Comparison of ENCODE assay signal across 13 mouse cellular contexts in genomic region chr6:83131469-83132034, GRCm38 (mm10). TPM values are rescaled to one million over a fixed set of nuclear protein-coding genes. Genes with fewer than 3 reads are reported as not detected.
DNase-seq lines count a peak whose midpoint lies in the region; ATAC-seq and TF ChIP-seq lines count a peak whose summit lies in the region.
"Had no signal": no experiment of that assay in that cellular context is flagged by ENCODE, and none has a peak within 500 bp of the region (broad histone marks: within the 10 kb centered on the region; RNA-seq: fewer than 3 reads in every experiment).

No protein-coding gene starts in this region.

- peaks cover 14% of the 10 kb centered on the region; the same call in 1 of the 2 replicates for H3K4me1 ChIP-seq in intestine, embryonic 14.5 days (replicated peaks; ENCODE audit: control insufficient read depth, insufficient read depth, low read length)
- 0 out of 2 replicates have a peak, but pooled peaks cover 6% of the 10 kb centered on the region for H3K4me1 ChIP-seq in hindbrain, postnatal 0 days (ENCODE audit: insufficient read depth, low read length)

- no peak overlapping the region for H3K4me3 ChIP-seq in intestine, embryonic 14.5 days (ENCODE audit: low read depth, low read length)
- H3K4me3 ChIP-seq in hindbrain, postnatal 0 days (ENCODE audit: low read length): no peak overlapping the region
- H3K4me3 ChIP-seq: embryonic facial prominence, embryonic 15.5 days; hindbrain, embryonic 12.5 days had no signal

- no peaks in the 10 kb centered on the region for H3K36me3 ChIP-seq in intestine, embryonic 14.5 days (ENCODE audit: control insufficient read depth, insufficient read depth, low read length)
- no peaks in the 10 kb centered on the region for H3K36me3 ChIP-seq in hindbrain, postnatal 0 days (ENCODE audit: insufficient read depth, low read length)
- H3K36me3 ChIP-seq: embryonic facial prominence, embryonic 15.5 days; hindbrain, embryonic 12.5 days had no signal

- no peaks in the 10 kb centered on the region for H3K9me3 ChIP-seq in intestine, embryonic 14.5 days (ENCODE audit: control insufficient read depth, low read length)
- no peaks in the 10 kb centered on the region for H3K9me3 ChIP-seq in hindbrain, postnatal 0 days (ENCODE audit: low read length)
- H3K9me3 ChIP-seq: embryonic facial prominence, embryonic 15.5 days; hindbrain, embryonic 12.5 days had no signal

- 0 out of 2 replicates have a peak overlapping the region, but pooled peaks have one; percentile 0 for H3K4me2 ChIP-seq in intestine, embryonic 14.5 days (ENCODE audit: low read length)
- H3K4me2 ChIP-seq in hindbrain, postnatal 0 days (ENCODE audit: low read depth, low read length): no peak overlapping the region
- H3K4me2 ChIP-seq: embryonic facial prominence, embryonic 15.5 days; hindbrain, embryonic 12.5 days had no signal

- 50% methylated on average over 6 of the region's 6 CpGs for WGBS in intestine, embryonic 14.5 days
- 69% methylated on average over 6 of the region's 6 CpGs for WGBS in hindbrain, postnatal 0 days

- ATAC-seq in intestine, embryonic 14.5 days (replicated peaks; ENCODE audit: low FRiP score, low TSS enrichment, low read depth): peak; percentile 40; the same call in 1 of the 2 replicates
- no peak for ATAC-seq in erythroblast, adult 5-6 weeks (replicated peaks; ENCODE audit: low FRiP score, poor library complexity, severe bottlenecking)
- no peak for ATAC-seq in hindbrain, postnatal 0 days

- no peaks in the 10 kb centered on the region for H3K27me3 ChIP-seq in intestine, embryonic 14.5 days (replicated peaks; ENCODE audit: control insufficient read depth, insufficient read depth, low read length)
- no peaks in the 10 kb centered on the region for H3K27me3 ChIP-seq in hindbrain, postnatal 0 days (ENCODE audit: insufficient read depth, low read length)
- H3K27me3 ChIP-seq: embryonic facial prominence, embryonic 15.5 days had no signal

- peak; percentile 49 for DNase-seq in NIH3T3 (ENCODE audit: low read depth)
- no peak for DNase-seq in intestine, embryonic 14.5 days (ENCODE audit: low spot score)
- peak; percentile 73 to 88 for DNase-seq in kidney, postnatal 36 days
- DNase-seq in lung, postnatal 36 days: peak; percentile 79
- no peak for DNase-seq in cerebellum, adult 18-20 months
- DNase-seq in hindbrain, postnatal 0 days (ENCODE audit: low spot score): no peak
- no peak for DNase-seq in frontal cortex, adult 2 months (ENCODE audit: extremely low spot score in 1 of 2, low spot score in 1 of 2)
- DNase-seq: heart, adult 11 months; right cerebral cortex, postnatal 14 days; thymus, adult 2 months had no signal

- no peak for TF ChIP-seq CTCF in hindbrain, postnatal 0 days (IDR thresholded peaks at IDR 0.05; ENCODE audit: low read depth)

- peak overlapping the region; percentile 48 for H3K27ac ChIP-seq in intestine, embryonic 14.5 days (ENCODE audit: low read depth)
- no peak overlapping the region for H3K27ac ChIP-seq in hindbrain, postnatal 0 days
- H3K27ac ChIP-seq: embryonic facial prominence, embryonic 15.5 days; hindbrain, embryonic 12.5 days had no signal

- no peak overlapping the region for H3K9ac ChIP-seq in intestine, embryonic 14.5 days (ENCODE audit: low read length)
- no peak overlapping the region for H3K9ac ChIP-seq in hindbrain, postnatal 0 days (replicated peaks; ENCODE audit: low read length)
- H3K9ac ChIP-seq: embryonic facial prominence, embryonic 15.5 days; hindbrain, embryonic 12.5 days had no signal

RNA-seq across cellular contexts. Expression of gene Rtkn, which starts 3.7 kb away (rescaled TPM):
- 16.9 and 17.6 TPM in 2 replicates for polyA plus RNA-seq in intestine, embryonic 14.5 days (2014; fragmentation: Nextera tagmentation; extraction: Ambion mirVana)
- total RNA-seq in erythroblast, adult 5-6 weeks (2015; ENCODE audit: low replicate concordance): 0.63 TPM in 1 of 2 replicates, not detected in the other
- not detected in 2 replicates for total RNA-seq in erythroblast, adult 5-6 weeks (2017; ENCODE audit: low replicate concordance)
- 40.0 and 73.6 TPM in 2 replicates for total RNA-seq in hindbrain, postnatal 0 days (2014; rRNA removed)
- 20.8 and 21.1 TPM in 2 replicates for polyA plus RNA-seq in hindbrain, postnatal 0 days (2015; fragmentation: Nextera tagmentation; extraction: Ambion mirVana)
- 101 and 119 TPM in 2 replicates for polyA plus RNA-seq in frontal cortex, adult 2 months (2012; rRNA removed)

RNA-seq across cellular contexts. Expression of gene Ino80b, which starts 6.3 kb away (rescaled TPM):
- polyA plus RNA-seq in intestine, embryonic 14.5 days (2014; fragmentation: Nextera tagmentation; extraction: Ambion mirVana): 13.4 and 13.8 TPM in 2 replicates
- total RNA-seq in erythroblast, adult 5-6 weeks (2015; ENCODE audit: low replicate concordance): 0.77 and 5.2 TPM in 2 replicates
- 19.2 and 25.0 TPM in 2 replicates for total RNA-seq in erythroblast, adult 5-6 weeks (2017; ENCODE audit: low replicate concordance)
- total RNA-seq in hindbrain, postnatal 0 days (2014; rRNA removed): 26.7 and 31.0 TPM in 2 replicates
- polyA plus RNA-seq in hindbrain, postnatal 0 days (2015; fragmentation: Nextera tagmentation; extraction: Ambion mirVana): 12.0 and 14.8 TPM in 2 replicates
- 24.6 and 31.4 TPM in 2 replicates for polyA plus RNA-seq in frontal cortex, adult 2 months (2012; rRNA removed)

RNA-seq across cellular contexts. Expression of gene Wbp1, which starts 10.2 kb away (rescaled TPM):
- 83.8 and 91.2 TPM in 2 replicates for polyA plus RNA-seq in intestine, embryonic 14.5 days (2014; fragmentation: Nextera tagmentation; extraction: Ambion mirVana)
- total RNA-seq in erythroblast, adult 5-6 weeks (2015; ENCODE audit: low replicate concordance): 7.1 and 18.8 TPM in 2 replicates
- total RNA-seq in erythroblast, adult 5-6 weeks (2017; ENCODE audit: low replicate concordance): 18.3 and 42.2 TPM in 2 replicates
- 182 and 209 TPM in 2 replicates for total RNA-seq in hindbrain, postnatal 0 days (2014; rRNA removed)
- polyA plus RNA-seq in hindbrain, postnatal 0 days (2015; fragmentation: Nextera tagmentation; extraction: Ambion mirVana): 99.6 and 101 TPM in 2 replicates
- polyA plus RNA-seq in frontal cortex, adult 2 months (2012; rRNA removed): 95.9 and 107 TPM in 2 replicates

RNA-seq across cellular contexts. Expression of gene Mogs, which starts 16.3 kb away (rescaled TPM):
- polyA plus RNA-seq in intestine, embryonic 14.5 days (2014; fragmentation: Nextera tagmentation; extraction: Ambion mirVana): 39.7 and 60.0 TPM in 2 replicates
- 5.8 and 11.3 TPM in 2 replicates for total RNA-seq in erythroblast, adult 5-6 weeks (2015; ENCODE audit: low replicate concordance)
- total RNA-seq in erythroblast, adult 5-6 weeks (2017; ENCODE audit: low replicate concordance): 13.8 and 18.5 TPM in 2 replicates
- 44.9 and 48.5 TPM in 2 replicates for total RNA-seq in hindbrain, postnatal 0 days (2014; rRNA removed)
- polyA plus RNA-seq in hindbrain, postnatal 0 days (2015; fragmentation: Nextera tagmentation; extraction: Ambion mirVana): 20.5 and 21.1 TPM in 2 replicates
- polyA plus RNA-seq in frontal cortex, adult 2 months (2012; rRNA removed): 30.6 and 31.6 TPM in 2 replicates

RNA-seq across cellular contexts. Expression of gene Mrpl53, which starts 22.7 kb away (rescaled TPM):
- 132 and 136 TPM in 2 replicates for polyA plus RNA-seq in intestine, embryonic 14.5 days (2014; fragmentation: Nextera tagmentation; extraction: Ambion mirVana)
- total RNA-seq in erythroblast, adult 5-6 weeks (2015; ENCODE audit: low replicate concordance): 21.7 and 33.9 TPM in 2 replicates
- 6.6 and 14.8 TPM in 2 replicates for total RNA-seq in erythroblast, adult 5-6 weeks (2017; ENCODE audit: low replicate concordance)
- total RNA-seq in hindbrain, postnatal 0 days (2014; rRNA removed): 72.5 and 73.7 TPM in 2 replicates
- 122 and 126 TPM in 2 replicates for polyA plus RNA-seq in hindbrain, postnatal 0 days (2015; fragmentation: Nextera tagmentation; extraction: Ambion mirVana)
- polyA plus RNA-seq in frontal cortex, adult 2 months (2012; rRNA removed): 96.4 and 109 TPM in 2 replicates

Comparison
In these comparisons a context has a peak if more than half of its experiments do, and no peak if none do; other contexts are left out.
1. DNase-seq: peak in NIH3T3 (single experiment), kidney, postnatal 36 days (2 of 2) and lung, postnatal 36 days (single experiment); none in intestine, embryonic 14.5 days (single experiment), cerebellum, adult 18-20 months (0 of 2), hindbrain, postnatal 0 days (single experiment) and frontal cortex, adult 2 months (0 of 2).